Mouse (Mus musculus) kidney, postnatal 10 days (tissue): ENCODE measurements around the gene Pls1.

Source experiments
- DNase-seq: peaks from one replicate; pipeline ENCODE4 v3.0.0; 2021; ENCODE audit warnings: mixed read lengths

Gene Pls1

DNA sequence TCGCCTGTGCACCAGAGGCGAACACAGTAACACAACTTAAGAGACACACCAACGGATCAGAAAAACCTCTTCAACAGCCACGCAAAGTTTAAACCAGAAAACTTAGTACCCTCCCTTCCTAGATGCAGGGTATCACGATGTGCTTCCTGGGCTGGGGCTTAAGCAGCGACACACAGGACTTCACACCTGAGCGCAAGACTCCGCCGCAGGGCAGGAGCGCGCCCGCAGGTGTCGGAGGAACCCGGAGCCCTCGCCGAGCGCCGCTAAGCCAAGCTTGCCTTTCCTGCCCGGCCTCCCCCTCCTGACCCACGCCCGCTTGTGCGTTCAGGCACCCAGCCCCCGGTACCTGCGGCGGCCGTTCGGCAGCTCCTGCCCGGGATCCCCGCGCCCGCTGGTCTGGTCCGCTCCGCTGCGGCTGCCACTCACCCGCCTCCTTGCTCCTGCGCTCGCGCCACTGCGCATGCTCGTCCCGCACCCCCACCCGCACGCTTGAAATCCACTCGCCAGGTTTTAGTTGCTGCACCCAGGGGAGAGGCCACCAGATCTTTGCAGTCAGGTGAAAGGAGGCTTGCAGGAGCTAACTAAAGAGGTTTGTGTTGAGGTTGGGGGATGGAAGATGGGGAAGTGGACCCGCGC lies at the start of gene Pls1:
TSS of gene Pls1 (minus strand) at position 487 of the 636 bp plus-strand sequence.
- DNase-seq = peak; percentile 90

DNA sequence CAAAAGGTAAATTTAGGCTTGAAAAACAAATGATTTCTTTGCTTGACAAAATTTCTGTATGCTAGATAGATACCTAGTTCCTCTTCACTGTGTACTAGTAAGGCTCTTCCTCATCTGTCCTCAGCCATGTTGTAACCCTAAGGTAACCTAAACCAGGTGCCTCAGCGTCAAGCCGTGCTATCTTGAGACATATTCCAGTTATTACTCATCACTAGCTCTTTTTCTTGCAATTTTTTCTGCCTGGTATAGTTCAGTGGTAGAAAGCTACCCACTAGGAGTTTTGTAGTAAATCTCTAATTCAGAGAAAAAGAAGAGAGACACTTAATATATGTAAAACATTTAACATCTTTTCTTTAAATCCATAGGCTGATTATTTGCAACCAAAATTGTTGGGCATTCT lies 37.6 kb upstream of the Pls1 start:
- no peak for DNase-seq

DNA sequence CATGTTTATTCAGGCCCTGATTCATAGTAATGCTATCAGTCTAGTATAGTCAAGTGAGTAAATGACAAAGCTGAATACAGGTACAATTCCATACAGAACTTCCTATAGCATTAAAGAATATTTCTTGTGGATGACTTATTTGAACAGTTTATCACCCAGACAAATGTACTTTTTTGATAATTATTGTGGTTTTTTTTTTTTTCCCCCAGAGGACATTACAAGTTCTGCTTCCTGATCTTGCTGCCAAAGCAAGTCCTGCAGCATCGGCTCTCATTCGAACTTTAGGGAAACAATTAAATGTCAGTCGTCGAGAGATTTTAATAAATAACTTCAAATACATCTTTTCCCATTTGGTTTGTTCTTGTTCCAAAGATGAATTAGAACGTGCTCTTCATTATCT lies 33.1 kb upstream of the Pls1 start:
- no peak for DNase-seq

DNA sequence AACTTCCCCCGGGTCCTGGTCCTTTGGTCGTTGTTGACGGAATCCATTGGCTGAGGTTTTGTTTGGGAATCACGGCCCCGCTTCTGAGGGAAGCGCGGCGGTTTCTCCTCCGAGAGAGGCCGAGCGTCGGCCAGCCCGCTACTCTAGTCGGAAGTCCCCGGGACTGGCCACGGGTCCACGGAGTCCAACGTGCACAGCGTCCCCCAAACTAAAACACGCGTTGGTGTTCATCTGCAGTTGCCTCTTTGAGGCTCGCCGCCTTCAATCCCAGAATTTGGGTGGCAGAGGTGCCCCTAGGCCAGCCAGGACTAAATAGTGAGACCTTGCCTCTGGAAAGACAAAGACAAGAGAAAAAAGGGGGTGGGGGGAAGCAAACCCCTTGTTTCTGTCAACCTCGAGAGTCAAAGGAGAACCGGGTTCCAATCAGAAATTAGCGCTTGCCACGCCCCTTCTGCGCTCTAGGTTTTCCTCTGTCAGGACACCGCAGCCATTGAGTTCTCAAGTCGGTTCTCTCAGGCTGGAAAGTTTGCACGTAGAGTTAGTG lies 13.0 kb upstream of the Pls1 start:
- peak; percentile 61 for DNase-seq

DNA sequence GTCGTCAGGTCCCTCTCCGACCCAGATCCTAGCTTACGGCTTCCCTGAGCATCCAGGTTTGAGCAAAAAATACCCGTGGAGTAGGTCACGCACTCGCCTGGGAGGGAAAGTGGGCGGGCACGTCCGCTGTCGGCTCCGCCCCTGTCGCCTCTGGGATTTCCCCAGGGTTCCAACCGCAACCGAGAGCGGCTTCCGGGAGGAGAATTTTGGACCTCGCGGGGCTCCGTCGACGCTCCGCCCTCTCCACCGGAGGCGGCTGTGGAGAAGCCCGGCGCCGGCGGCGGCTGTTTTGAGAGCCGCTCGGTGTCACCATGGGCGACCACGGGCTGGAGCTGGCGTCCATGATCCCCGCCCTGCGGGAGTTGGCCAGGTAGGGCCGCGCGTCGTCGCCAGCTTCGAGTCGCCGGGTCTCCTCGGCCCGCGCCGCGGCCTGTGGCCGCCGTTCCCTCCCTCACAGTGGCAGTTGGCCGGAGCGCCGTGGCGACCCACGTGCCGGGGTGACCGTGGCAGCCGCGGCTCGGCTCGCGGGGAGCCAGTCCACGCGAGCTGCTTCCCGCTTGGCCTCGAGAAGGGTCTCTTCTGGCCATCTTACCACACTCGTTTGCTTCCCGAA lies 12.4 kb upstream of the Pls1 start, which contains the start of gene Atr:
TSS of gene Atr (plus strand) at position 184 of the 613 bp plus-strand sequence.
- DNase-seq = peak; percentile 96

DNA sequence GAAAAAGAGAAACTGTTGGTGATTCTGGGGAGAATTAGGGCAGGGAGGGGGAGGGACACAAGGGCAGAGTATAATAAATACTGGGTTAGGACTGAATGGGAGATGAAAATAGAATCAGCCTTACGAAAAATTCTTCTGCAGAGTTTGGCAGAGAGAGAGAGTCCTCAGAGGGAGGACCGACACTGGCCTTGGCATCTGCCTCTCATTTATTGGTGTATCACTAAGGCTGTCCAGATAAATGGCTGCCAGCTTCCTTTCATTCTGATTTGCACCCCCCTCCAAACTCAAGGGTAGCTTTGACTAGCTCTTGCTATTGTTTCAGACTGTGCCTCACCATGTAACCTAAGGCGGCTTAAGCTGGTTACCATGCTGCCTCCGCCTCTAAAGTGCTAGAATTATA lies 10.9 kb upstream of the Pls1 start:
- DNase-seq = no peak

DNA sequence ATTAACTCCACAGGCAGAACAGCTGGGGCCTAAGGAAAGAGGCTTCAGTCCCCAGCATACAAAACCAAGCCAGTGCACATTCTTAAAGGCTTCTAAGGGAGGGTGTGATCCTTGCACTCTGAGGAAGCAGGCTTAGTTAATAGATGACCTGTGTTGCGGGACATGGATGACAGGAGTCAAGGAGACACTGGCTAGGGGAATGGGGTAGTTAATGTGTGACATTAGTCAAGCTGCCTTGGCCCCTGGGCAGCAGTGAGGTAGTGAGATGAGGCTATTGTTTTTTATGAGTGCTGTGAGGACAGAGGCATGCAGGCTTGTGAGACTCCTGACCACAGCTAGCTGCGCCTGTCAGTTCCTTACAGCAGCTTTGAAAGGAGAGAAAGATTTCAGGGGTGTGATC lies 9.8 kb upstream of the Pls1 start:
- DNase-seq = peak; percentile 48

DNA sequence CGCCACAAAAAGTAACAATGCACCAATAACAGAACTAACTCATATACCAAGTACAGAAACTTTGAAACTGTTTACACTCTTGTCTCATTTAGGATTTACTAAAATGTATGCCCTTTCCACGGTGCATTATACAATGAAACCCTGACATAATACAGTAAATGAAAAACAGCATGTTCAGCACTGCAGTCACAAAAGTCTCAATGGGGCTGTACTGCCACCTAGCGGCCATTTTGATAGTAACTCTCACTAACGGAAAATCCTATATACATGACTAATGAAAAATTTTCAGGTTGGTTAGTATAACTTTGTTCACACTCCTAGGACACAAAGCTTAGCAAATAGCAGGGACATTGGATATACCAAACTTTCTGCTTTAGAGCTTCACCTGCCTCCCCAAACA lies 7.8 kb upstream of the Pls1 start:
- peak; percentile 88 for DNase-seq

DNA sequence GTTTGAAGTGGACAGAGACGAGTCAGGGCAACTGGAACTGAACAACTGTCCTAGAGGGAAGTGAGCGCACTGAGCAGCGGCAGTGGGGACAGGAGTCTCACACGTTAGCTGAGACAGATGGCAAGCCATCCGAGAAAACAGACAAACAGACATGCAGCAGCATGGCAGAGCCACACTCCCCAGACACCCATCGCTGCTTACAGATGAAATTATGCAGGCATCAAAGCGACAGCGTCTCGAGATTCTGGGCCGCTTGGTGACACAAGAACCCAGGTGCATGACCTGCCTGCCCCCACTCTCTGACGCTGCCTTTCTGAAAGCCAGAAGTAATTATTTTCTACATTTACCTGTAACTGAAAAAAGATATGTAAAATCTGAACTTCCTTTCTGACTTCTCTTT lies 6.6 kb upstream of the Pls1 start:
- DNase-seq = no peak

DNA sequence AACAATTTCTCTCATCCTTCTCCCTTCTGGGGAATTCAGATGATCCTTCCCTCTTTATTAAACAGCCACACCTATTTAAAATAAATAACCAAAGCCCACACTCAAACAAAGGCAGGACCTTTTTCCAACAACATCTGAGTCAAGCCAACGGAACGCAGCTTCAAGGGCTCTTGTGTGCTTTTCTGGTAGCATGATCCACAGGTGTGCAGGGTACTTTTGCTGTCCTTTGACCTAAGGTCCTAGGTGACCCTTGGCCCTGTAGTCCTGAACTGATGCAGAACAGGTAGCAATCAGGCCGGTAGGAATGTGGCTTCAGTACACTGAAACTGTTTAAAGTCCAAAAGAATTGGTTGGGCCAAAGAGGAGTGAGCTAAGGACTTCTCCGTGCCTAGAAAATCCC lies 600 bp upstream of the Pls1 start:
- no peak for DNase-seq

DNA sequence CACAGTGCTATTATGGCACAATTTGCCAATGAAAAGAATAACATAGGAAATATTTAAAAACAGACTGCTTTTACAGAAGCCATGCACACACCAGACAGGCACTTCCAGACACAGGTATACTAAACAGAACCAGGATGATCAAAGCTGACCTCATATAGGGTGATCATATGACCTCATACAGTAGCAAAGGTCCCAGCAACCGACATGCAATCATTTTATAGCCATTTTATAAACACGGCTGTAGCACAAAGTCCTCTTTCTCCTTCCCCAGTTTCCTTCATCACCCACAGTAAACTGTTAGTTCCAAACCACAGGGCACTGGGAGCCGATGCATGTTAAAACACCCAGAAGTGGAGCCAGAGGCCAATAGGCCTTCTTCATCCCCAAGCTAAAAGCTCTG lies 5.7 kb downstream of the Pls1 start:
- no peak for DNase-seq

DNA sequence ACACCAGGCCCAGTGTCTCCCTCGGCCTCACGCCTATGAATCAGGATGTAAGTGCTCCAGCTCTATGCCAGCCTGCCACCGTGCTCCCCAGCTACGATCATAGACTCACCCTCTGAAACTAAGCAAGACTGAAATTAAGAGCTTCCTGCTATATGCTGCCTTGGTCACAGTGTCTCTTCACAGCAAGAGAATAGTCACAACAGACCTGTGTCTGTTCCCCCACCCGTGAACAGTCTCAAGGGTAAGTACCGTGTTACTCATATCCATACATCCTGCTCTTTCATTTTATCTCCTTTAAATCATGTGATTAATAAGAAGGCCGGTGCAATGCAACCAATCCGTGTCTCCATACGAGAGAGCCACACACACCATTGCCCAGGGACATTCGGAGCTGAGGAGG lies 9.4 kb downstream of the Pls1 start:
- DNase-seq = no peak

DNA sequence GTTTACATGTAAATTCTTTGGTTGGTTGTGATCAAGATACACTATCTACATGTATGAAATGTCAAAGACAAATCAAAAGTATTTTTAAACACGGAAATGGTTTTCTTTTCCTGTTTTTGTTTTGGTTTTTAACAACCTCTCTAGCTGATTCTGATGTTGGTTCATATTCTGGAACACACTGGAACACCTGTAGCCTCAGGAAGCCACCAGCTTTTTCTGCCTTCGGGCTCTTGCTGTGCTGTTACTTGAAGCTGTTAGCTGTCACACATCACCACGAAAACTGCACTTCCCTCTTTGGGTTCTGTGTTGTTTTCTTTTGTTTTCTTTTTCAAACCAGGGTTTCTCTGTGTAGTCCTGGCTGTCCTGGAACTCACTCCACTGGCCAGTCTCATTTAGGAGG lies 10.3 kb downstream of the Pls1 start:
- DNase-seq = no peak

DNA sequence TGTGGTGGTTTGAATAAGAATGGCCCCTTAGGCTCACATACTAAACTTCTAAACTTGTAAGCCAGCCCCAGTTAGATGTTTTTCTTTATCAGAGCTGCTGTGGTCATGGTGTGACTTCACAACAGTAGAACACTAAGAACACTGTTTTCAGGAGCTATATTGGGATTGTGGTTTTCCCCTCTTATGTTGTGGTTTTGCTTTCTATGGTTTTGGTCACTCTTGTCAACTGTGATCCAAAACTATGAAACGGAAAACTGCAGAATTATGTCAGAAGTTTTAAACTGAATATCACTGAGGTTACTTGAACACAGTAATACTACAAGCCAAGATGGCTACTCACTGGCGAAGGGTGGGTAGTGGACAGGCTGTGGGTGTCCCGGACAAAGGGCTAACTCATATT lies 12.4 kb downstream of the Pls1 start:
- no peak for DNase-seq

DNA sequence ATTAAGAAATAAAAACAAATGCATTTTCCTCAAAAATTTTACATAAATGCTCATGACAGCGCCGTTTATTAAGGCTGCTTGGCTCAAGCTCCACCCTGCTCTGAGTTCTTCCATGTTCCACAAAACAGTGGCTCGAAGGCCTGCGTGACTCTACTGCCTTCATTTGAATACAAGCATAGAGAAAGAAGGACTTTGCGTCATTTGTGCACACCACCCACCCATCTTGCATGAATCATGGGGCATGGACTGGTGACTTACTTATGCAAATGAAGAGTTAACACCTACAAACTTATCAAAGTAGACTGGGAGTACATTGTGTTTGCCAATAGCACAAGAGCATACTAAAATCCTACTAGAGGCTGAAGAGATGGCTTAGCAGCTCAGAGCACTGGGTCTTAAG lies 17.5 kb downstream of the Pls1 start:
- no peak for DNase-seq

DNA sequence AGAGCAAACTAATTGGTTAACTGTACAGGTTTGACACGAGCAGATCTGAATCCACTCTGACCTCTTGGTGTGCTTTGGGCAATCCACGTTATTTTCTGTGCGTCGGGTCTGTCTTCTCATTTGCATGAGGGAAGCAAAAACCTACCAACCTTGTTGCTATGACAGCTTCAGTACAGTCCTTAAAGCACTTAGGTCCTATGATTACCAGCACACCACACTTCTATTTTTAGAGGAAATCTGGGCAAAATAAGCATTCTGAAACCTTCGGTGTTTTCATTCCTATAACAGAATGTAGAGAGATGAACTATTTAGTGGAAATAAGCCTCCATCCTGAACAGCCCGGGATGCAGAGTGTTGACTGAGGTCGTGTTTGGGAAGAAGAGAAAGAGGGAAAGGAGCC lies 22.6 kb downstream of the Pls1 start:
- DNase-seq = no peak

DNA sequence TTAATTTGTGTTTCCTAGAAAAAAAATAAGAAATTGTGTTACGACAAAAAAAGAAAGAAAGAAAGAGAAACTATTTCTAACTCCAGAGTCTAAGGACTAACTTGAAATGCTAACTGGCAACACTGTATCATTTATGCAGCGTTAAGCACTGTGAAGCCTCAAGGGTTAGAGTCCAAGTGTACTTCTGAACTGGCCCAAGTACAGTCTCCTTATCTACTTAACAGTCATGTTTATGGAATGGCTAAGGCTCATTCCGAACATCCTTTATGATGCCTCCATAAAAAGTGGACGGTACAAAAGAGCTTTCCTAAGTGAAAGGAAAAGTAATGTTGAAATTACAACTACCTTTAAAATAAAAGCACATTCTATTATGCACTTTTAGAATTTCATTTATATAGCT lies 29.4 kb downstream of the Pls1 start:
- no peak for DNase-seq

DNA sequence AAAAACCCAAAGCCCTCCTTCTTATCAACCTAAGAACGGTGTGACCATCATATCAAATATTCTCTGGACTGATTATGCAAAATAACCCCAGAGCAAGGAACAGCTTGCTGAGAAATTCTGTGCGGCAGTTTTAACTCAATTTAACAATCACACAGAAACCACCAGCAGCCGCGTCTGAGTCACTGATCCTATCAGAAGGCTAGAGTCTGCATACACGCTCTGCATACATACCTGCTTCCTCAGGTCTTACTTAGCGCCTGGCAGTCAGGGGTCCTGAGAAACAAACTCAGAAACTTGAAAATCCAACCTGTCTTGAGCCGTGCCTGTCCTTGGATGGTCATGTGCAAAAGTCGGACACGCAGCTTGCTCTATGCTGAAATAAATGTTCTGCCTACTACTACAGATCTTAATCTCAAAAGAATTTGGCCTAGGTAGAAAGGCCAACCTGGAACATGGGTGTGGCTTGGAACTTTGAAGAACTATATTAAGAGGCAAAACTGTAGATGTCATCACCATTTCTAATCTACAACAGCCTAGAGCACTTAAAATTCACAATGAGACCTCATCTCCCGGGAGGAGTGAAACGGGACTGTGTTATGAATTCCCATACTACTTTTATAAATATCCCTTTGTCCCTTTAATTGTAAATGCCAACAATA lies 30.0 kb downstream of the Pls1 start:
- DNase-seq = no peak

DNA sequence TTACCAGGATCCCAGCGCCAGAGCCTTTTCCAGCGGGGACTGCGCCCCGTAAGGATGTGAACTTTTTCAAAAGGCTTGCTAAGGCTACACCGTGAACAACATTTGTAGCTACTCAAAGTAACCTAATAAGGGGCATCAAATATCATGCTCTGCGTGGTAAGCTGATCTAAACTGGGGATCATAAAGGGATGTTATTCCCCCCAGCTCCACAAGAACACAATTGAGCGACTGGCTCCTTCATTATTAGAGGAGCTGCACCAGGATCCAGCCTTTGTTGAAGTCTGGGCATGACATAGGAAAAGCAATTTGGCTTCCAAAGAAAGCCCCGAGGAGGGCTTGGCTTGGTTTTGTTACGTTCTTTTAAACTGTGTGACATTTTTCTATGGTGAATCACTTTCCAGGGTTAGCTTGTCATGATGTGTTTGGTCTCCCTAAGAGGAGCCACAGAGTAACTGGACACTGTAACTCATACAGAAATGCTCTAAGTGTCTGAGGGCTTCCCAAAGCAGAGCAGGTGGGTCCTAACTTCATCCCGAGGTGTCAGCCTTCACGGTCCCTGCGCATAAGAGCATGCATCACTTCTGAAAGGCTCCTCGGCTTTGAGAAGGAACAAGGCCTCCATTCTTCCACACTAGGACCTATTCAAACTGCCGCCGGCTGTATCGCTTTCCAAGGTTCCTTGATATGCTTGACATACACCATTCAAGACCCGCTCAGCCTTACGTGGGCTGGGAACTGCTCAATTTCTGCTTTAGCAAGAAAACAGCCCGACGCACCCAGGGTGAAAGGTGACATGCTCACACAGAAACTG lies 31.2 kb downstream of the Pls1 start:
- DNase-seq = no peak

DNA sequence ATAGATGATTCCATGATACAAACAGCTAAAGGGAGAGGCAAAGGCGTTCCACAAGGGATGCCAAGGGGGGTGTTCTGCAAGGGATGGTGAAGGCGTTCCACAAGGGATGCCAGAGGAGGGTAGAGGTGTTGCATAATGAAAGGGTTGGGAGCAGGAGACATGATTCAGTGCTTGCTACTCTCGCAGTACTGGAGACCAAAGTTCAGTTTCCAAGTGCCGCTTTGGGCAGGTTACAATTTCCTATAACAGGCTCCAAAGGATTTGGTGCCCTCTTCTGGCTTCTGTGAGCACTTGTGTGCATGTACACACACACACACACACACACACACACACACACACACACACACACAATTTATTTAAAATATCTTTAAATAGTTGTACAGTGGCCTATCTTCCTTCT lies 33.3 kb downstream of the Pls1 start:
- DNase-seq = no peak

DNA sequence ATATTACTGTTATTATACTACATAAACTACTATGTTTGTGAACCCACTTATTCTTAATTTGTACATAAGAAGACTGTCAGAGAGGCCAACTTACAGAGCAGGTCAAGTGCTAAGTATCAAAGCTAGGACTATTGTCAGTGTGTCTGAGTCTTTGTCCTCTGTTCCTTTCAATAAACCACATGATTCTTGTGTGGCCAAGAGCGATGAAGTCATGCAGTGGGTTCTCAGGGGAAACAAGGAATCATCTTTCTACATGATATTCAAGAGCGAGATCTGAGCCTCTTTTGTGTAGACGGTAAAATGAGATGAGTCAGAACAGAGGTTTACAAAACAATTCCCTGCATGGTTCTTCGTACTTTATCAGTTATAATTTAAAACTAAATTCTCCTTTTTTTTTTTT lies 35.5 kb downstream of the Pls1 start:
- no peak for DNase-seq

DNA sequence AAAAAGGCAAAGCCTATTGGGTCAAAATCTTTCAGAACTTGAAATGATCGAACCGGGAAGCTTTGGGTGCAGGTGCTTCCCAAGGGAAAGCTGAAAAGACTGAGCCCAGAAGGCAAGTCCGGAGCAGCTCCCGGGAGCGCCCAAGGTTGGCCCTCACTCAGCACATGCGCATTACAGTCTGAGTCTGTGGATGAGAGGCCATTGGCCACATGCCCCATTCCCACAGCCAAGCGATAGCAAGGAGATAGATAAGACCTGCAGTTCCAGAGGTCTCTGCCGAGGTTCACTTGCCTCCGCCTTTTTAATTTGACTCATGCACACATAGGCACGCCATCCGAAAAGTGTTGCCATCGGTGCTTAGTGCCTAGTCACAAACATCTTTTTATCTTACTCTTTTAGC lies 39.7 kb downstream of the Pls1 start:
- DNase-seq = no peak

DNA sequence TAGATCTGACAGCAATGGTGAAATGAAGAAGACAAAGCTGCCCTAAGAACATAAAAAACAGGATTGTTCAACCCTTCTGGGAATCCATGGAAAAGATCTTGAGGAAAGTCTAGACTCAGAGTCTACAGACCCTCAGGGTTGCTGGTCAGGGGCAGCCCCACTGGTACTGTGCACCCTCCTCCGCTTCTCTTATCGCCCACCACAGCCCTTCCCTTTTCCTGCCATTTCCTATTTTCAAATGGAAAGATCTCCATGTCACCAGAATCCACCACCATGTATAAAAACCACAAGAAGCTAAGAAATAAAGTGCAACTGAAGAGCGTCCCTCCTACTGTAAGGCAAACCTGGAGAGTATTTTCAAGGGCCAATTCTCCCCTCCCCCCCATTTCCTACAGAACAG lies 41.3 kb downstream of the Pls1 start:
- no peak for DNase-seq
